Mouse (Mus musculus) heart, embryonic 10.5 days (tissue): ENCODE data around the gene Edn3. TPM values are rescaled to one million over a fixed set of nuclear protein-coding genes. Genes with fewer than 3 reads are reported as not detected.

Experiments used
- DNase-seq: peaks from one replicate; pipeline ENCODE4 v3.0.0-alpha.2; 2017; ENCODE audit warnings: low spot score
- H3K27ac ChIP-seq: fragments of 300-500 bp; sonication (generic); 2 replicates; pipeline ENCODE4 v1.5.1; 2016; ENCODE audit warnings: mild to moderate bottlenecking
- H3K27me3 ChIP-seq: fragments of 300-500 bp; sonication (generic); 2 replicates; pipeline ENCODE4 v1.6.1; 2016; ENCODE audit warnings: mild to moderate bottlenecking; ENCODE audit not compliant: poor library complexity, insufficient read depth, severe bottlenecking
- H3K36me3 ChIP-seq: fragments of 300-500 bp; sonication (generic); 2 replicates; pipeline ENCODE4 v1.6.1; 2016; ENCODE audit warnings: mild to moderate bottlenecking, moderate library complexity
- H3K4me1 ChIP-seq: fragments of 300-500 bp; sonication (generic); 2 replicates; pipeline ENCODE4 v1.6.1; 2016; ENCODE audit warnings: mild to moderate bottlenecking
- H3K4me3 ChIP-seq: fragments of 300-500 bp; sonication (generic); 2 replicates; pipeline ENCODE4 v1.5.1; 2016; ENCODE audit warnings: mild to moderate bottlenecking, moderate library complexity
- H3K9me3 ChIP-seq: fragments of 300-500 bp; sonication (generic); 2 replicates; pipeline ENCODE4 v1.6.1; 2016; ENCODE audit warnings: mild to moderate bottlenecking, moderate library complexity
- WGBS: fragments of 180-500 bp; shearing (Covaris S2); methylation state at CpG from one replicate; pipeline ENCODE4 v1.1.7; 2016; 5-methylcytosine and 5-hydroxymethylcytosine counted together
- polyA plus RNA-seq: library from polyadenylated mRNA; unstranded; fragments of >200 nt; fragmentation: Nextera tagmentation; extraction: Ambion mirVana; gene quantifications from 2 replicates; pipeline ENCODE4 v1.2.1, GENCODE M21; 2016

Gene Edn3
- polyA plus RNA-seq, 1 experiment from 2014 or later, result 4.8 TPM

- no peaks in the 10 kb centered on the region for H3K36me3 ChIP-seq
- no peak overlapping the region for H3K4me3 ChIP-seq
Measured at GRCm38 (mm10) chr2:174762310-174762709, 1.9 kb downstream of the Edn3 start.

GRCm38 (mm10) chr2:174768891-174769528 is 8.6 kb downstream of the Edn3 start:
- Histone ChIP-seq H3K4me3 (no peak overlapping the region), H3K36me3 (no peaks in the 10 kb centered on the region), H3K27me3 (no peaks in the 10 kb centered on the region), H3K9me3 (no peaks in the 10 kb centered on the region), H3K27ac (peak overlapping the region; percentile 42; the same call in 1 of the 2 replicates), H3K4me1 (peaks cover 20% of the 10 kb centered on the region)
- no peak for DNase-seq
- WGBS, result 47% methylated on average over 7 of the region's 7 CpGs

More at GRCm38 (mm10) chr2:174762310-174762709, 1.9 kb downstream of the Edn3 start:
- Histone ChIP-seq H3K9me3 (no peaks in the 10 kb centered on the region), H3K4me1 (peaks cover 18% of the 10 kb centered on the region), H3K27ac (no peak overlapping the region), H3K27me3 (peaks cover 34% of the 10 kb centered on the region)
- DNase-seq, result no peak
- WGBS, result 80% methylated on average over 2 of the region's 2 CpGs

- H3K4me3 ChIP-seq, result no peak overlapping the region
- no peaks in the 10 kb centered on the region for H3K9me3 ChIP-seq
- DNase-seq, result no peak
- H3K27ac ChIP-seq, result no peak overlapping the region
- H3K4me1 ChIP-seq, result peaks cover 13% of the 10 kb centered on the region
- H3K27me3 ChIP-seq, result no peaks in the 10 kb centered on the region
- 81% methylated on average over 10 of the region's 10 CpGs for WGBS
- no peaks in the 10 kb centered on the region for H3K36me3 ChIP-seq
Measured at GRCm38 (mm10) chr2:174774177-174775111, 14.0 kb downstream of the Edn3 start.

- Histone ChIP-seq H3K36me3 (no peaks in the 10 kb centered on the region), H3K27ac (peak overlapping the region; percentile 10; the same call in 1 of the 2 replicates), H3K9me3 (no peaks in the 10 kb centered on the region), H3K27me3 (no peaks in the 10 kb centered on the region), H3K4me1 (peaks cover 5% of the 10 kb centered on the region; the same call in 1 of the 2 replicates), H3K4me3 (no peak overlapping the region)
- WGBS, result 75% methylated on average over 4 of the region's 4 CpGs
- DNase-seq, result no peak
Measured at GRCm38 (mm10) chr2:174782016-174782415, 21.6 kb downstream of the Edn3 start.

- 71% methylated on average over 5 of the region's 5 CpGs for WGBS
- H3K9me3 ChIP-seq, result no peaks in the 10 kb centered on the region
- peaks cover 5% of the 10 kb centered on the region; the same call in 1 of the 2 replicates for H3K4me1 ChIP-seq
- no peak overlapping the region for H3K27ac ChIP-seq
- H3K36me3 ChIP-seq, result no peaks in the 10 kb centered on the region
- H3K27me3 ChIP-seq, result no peaks in the 10 kb centered on the region
- no peak for DNase-seq
- no peak overlapping the region for H3K4me3 ChIP-seq
Measured at GRCm38 (mm10) chr2:174782880-174783279, 22.5 kb downstream of the Edn3 start.

GRCm38 (mm10) chr2:174788830-174789229 is 28.4 kb downstream of the Edn3 start:
- Histone ChIP-seq H3K27me3 (no peaks in the 10 kb centered on the region), H3K36me3 (no peaks in the 10 kb centered on the region), H3K4me3 (no peak overlapping the region), H3K27ac (no peak overlapping the region), H3K4me1 (no peaks in the 10 kb centered on the region), H3K9me3 (no peaks in the 10 kb centered on the region)
- no peak for DNase-seq

GRCm38 (mm10) chr2:174792436-174793125 is 32.2 kb downstream of the Edn3 start:
- Histone ChIP-seq H3K27ac (no peak overlapping the region), H3K9me3 (no peaks in the 10 kb centered on the region), H3K36me3 (no peaks in the 10 kb centered on the region), H3K4me3 (no peak overlapping the region), H3K27me3 (no peaks in the 10 kb centered on the region), H3K4me1 (no peaks in the 10 kb centered on the region)
- 78% methylated on average over 8 of the region's 8 CpGs for WGBS
- no peak for DNase-seq

- no peak for DNase-seq
- Histone ChIP-seq H3K27me3 (no peaks in the 10 kb centered on the region), H3K9me3 (no peaks in the 10 kb centered on the region), H3K4me3 (no peak overlapping the region), H3K4me1 (no peaks in the 10 kb centered on the region), H3K27ac (no peak overlapping the region), H3K36me3 (no peaks in the 10 kb centered on the region)
- 81% methylated on average over 1 of the region's 1 CpGs for WGBS
Measured at GRCm38 (mm10) chr2:174793181-174793580, 32.8 kb downstream of the Edn3 start.

GRCm38 (mm10) chr2:174796998-174797397 is 36.6 kb downstream of the Edn3 start:
- Histone ChIP-seq H3K36me3 (no peaks in the 10 kb centered on the region), H3K9me3 (no peaks in the 10 kb centered on the region), H3K4me1 (no peaks in the 10 kb centered on the region), H3K27ac (no peak overlapping the region), H3K27me3 (no peaks in the 10 kb centered on the region), H3K4me3 (no peak overlapping the region)
- no peak for DNase-seq
- WGBS, result 82% methylated on average over 2 of the region's 2 CpGs

- H3K4me3 ChIP-seq, result no peak overlapping the region
- no peaks in the 10 kb centered on the region for H3K9me3 ChIP-seq
- WGBS, result 74% methylated on average over 4 of the region's 4 CpGs
- H3K4me1 ChIP-seq, result no peaks in the 10 kb centered on the region
- no peak overlapping the region for H3K27ac ChIP-seq
- H3K27me3 ChIP-seq, result no peaks in the 10 kb centered on the region
- DNase-seq, result no peak
- H3K36me3 ChIP-seq, result no peaks in the 10 kb centered on the region
Measured at GRCm38 (mm10) chr2:174797495-174798068, 37.2 kb downstream of the Edn3 start.

GRCm38 (mm10) chr2:174802453-174802852 is 42.0 kb downstream of the Edn3 start:
- Histone ChIP-seq H3K4me1 (no peaks in the 10 kb centered on the region), H3K9me3 (no peaks in the 10 kb centered on the region), H3K27me3 (no peaks in the 10 kb centered on the region), H3K4me3 (no peak overlapping the region), H3K27ac (no peak overlapping the region), H3K36me3 (no peaks in the 10 kb centered on the region)
- no peak for DNase-seq
- 84% methylated on average over 6 of the region's 6 CpGs for WGBS

GRCm38 (mm10) chr2:174803661-174804060 is 43.2 kb downstream of the Edn3 start:
- 78% methylated on average over 1 of the region's 1 CpGs for WGBS
- no peaks in the 10 kb centered on the region for H3K36me3 ChIP-seq

More at GRCm38 (mm10) chr2:174803661-174804060, 43.2 kb downstream of the Edn3 start:
- Histone ChIP-seq H3K27me3 (no peaks in the 10 kb centered on the region), H3K4me1 (no peaks in the 10 kb centered on the region), H3K4me3 (no peak overlapping the region), H3K9me3 (no peaks in the 10 kb centered on the region), H3K27ac (no peak overlapping the region)
- no peak for DNase-seq
